Mouse (Mus musculus) thymus, postnatal 25 days (tissue): ENCODE data around the gene Borcs5.

ENCODE experiments used
- DNase-seq: peaks from one replicate; pipeline ENCODE4 v3.0.0; 2022

Borcs5 gene

DNA sequence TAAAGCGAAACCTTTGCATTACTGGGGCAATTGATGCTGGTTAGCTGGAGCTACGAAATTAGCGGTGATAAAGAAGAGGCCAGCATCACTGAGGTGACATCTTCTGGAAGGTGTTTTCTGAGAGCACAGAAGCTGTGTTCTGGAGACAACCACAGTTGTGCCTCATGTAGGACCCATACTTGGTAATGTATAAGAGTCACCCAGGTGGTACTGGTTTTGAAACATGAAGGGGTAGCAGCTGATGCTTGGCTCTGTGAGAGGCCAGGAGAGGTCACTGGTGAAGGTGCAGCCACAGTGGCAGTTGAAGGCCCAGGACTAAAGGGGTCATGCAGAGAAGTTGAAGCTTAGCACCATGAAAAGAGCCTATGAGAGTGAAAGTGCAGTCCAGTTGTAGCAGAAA, at the start of gene Borcs5:
Gene Borcs5 (plus strand): TSS at position 301 of the 400 bp plus-strand sequence.
- DNase-seq = no peak

DNA sequence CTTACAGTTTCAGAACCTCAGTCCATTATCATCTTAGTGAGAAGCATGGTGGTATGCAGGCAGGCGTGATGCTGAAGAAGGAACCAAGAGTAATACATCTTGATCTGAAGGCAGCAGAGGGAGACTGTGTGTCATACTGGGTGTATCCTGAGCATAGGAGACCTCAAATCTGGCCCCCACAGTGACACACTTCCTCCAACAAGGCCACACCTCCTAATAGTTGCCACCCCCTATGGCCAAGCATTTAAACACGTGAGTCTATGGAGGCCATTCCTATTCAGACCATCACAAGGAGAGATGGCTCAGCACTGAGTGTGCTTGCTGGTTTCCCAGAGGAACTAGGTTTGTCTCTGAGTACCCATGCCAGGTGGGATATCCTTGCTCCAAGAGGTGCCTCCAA, 47.7 kb upstream of the Borcs5 start:
- DNase-seq = no peak

DNA sequence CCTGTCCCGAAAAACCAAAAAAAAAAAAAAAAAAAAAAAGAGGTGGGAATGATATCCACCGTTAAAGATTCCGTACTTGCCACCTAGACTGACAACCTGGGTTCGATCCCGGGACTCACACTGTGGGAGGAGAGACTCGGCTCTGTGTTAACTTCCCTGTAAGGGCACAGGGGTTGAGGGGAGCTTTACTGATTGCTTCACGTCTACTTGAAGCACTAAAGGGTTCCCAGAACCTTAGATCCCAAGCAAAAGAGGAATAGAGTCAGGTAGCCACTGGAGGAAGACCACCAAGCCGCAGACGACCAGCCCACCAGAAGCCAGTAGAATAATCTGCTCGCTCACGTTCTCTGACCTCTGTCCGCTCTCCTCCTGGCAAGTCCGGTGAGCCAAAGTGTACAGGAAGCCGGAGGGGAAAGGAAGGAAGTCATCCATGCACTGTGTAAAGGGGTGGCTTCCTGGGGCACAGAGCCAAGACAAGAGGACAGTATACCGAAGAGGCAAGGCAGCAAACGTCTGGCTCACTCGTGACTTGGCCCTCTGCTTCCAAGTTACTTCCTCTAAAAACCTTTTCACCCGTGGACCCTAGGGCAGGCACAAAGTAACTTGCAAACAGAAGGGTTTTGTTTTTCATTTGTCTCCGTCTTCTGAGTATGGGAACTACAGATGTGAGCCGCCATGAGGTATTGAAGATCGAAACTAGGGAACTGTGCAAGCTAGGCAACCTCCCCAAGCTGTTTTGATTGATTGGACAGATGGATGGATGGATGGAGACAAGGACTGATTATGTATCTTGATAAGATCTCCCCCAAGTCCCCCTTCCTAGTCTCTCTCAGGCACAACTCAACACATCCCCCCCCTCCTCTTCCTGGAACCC, 44.5 kb upstream of the Borcs5 start:
- peak; percentile 8 for DNase-seq

DNA sequence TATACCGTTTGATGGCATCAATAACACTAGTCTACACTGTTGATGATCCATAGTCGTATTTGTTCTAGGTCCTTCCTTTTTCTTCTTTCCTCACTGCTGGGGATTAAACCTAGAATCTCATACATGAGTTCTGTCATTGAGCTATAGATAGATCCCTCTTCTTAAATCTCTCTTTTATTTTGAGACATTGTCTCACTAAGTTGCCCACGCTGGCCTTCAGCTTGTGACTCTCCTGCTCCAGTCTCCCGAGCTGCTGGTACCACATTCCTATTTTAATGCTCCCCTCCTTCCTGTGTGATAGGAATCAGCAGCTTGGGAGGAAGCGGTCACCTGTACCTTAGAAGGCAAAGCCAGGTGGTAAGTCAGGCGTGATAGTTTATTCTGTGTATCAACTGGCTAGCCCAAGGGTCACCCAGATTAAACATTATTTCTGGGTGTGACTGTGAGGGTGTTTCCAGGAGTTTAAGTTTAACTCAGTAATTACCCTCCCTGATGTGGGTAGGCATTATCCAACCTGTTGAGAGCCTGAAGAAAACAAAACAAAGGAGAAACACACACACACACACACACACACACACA, 41.6 kb upstream of the Borcs5 start:
- no peak for DNase-seq

DNA sequence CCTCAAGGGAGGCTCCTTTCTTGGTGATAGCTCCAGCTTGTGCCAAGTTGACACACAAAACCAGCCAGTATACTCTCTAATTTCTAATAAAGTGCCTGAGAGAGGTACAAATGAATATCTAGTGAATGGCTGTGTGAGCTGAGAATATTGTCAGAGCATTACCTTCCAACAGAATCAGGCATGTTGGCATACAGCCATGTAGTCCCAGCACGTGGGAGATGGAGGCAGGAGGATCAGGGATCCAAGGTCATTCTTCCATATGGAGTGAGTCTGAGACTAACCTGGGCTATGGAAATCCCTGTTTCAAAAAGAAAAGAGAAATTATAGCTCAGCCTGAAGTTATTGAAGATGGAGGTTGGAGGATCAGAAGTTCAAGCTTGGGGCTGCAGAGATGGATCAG, 40.1 kb upstream of the Borcs5 start:
- DNase-seq = no peak

GRCm38 (mm10) chr6:134601130-134601529, 38.2 kb upstream of the Borcs5 start:
- no peak for DNase-seq

DNA sequence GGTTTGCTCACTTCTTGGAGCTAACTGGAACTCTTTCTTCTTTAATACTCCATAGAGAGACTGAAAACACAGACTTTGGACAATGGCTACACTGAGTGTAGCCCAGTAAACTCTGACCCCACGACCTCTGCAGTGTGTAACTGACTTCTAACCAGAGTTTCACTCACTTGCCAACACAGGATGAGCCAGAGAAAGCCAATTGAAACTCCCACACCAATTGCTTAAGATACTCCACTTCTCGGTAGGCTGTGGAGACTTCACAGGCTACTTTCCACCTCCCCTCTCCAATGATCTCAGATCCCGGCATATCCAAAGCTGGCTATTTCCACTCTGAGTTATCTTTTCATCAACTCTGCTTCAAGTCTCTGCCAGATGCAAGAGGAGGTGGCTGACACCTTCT, 37.5 kb upstream of the Borcs5 start:
- no peak for DNase-seq

- no peak for DNase-seq
Observed at GRCm38 (mm10) chr6:134602371-134603003, 36.8 kb upstream of the Borcs5 start.

GRCm38 (mm10) chr6:134605196-134605595, 34.1 kb upstream of the Borcs5 start:
- no peak for DNase-seq

DNA sequence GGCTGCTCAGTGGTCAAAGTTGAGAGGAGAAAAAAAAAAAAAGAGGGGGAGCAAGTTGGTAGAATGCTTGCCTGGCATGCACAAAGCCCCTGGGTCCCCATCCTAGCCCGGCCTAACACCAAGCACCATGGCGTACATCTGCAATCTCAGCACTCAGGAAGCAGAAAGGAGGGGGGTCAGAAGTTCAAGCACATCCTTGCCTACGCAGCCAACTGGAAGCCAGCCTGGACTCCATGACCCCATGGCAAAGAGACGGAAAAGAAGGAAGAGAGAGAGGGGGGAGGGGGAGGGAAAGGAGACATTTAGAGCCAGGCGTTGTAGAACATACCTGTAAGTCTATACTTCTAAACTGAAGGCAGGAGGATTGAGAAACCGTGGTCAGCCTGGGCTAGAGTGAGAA, 32.8 kb upstream of the Borcs5 start:
- DNase-seq = no peak

- DNase-seq = peak; percentile 6
Observed at GRCm38 (mm10) chr6:134606949-134607746, 32.2 kb upstream of the Borcs5 start.

- DNase-seq = no peak
Observed at GRCm38 (mm10) chr6:134610380-134610779, 28.9 kb upstream of the Borcs5 start.

DNA sequence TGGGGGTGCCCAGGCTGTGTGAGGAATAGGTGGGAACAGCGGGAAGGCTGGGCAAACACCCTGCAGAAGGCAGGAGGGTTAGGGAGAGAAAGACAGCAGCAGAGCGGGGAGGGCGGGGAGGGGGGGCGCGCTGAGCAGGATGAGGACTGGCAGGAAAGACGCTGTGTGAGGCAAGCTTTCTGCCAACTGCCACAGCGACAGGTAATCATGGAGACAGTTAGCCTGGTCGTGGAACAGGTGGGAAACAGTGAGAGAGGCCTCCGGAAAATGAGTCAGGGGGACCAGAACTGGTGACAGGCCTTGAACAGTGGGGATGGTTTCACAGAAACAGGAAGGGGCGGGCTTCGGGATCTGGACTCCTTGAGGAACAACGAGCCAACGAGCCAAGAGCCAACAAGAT, 27.4 kb upstream of the Borcs5 start:
- DNase-seq = no peak

DNA sequence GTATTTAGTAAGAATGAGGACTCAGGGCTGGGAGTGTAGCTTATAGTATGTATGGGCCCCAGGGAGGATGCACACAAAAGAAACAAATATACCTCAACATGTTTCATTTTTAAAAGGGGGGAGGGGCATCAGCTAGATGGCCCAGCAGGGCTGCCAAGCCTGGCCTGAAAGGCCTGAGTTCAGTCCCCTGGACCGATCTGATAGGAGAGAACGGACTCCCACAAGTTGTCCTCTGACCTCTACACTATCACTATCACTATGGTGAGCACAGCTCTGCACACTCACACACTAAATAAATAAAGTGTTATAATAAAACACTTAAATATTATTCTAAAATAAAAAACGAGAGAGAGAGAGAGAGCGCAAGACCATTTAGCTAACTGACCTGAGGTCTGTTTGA, 25.0 kb upstream of the Borcs5 start:
- no peak for DNase-seq

- DNase-seq = peak; percentile 79
Observed at GRCm38 (mm10) chr6:134614723-134615648, 24.3 kb upstream of the Borcs5 start.

DNA sequence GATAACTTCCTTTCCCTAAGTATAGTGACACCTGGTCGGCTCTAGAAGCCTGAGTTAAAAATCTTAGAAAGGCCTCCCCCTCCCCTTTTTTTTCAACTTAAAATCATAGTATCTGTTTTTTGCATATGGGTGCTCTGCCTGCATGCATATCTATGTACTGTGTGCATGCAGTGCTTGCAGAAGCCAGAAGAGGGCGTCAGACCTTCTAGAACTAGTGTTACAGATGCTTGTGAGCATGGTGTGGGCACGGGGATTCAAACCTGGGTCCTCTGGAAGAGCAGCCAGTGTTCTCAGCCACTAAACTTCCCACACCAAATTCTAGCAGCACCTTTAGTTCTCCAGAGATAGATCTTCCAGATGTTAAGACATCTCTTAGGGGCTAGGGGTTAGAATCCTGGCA, 21.7 kb upstream of the Borcs5 start:
- no peak for DNase-seq

GRCm38 (mm10) chr6:134620129-134620528, 19.2 kb upstream of the Borcs5 start:
- DNase-seq = no peak

GRCm38 (mm10) chr6:134620846-134621551, 18.3 kb upstream of the Borcs5 start:
- peak; percentile 41 for DNase-seq

DNA sequence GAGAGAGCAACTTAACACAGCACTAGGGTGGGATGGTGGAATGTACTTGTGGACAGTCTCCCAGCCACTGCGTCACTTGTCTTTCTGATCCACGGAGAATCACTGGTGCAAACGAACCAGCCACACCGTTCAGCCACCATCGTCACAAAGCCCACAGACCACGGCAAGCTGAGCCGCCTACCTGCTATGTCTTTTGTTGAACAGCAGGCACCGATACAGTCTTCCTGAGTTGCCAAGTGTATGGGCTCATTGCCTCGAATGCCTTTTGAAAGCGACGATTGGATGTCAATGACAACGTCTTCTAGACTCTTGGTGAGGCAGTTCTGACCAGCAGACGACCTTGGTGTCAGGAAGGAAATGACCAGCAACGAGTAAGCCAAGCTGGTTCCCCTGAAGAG, 17.8 kb upstream of the Borcs5 start:
- no peak for DNase-seq

DNA sequence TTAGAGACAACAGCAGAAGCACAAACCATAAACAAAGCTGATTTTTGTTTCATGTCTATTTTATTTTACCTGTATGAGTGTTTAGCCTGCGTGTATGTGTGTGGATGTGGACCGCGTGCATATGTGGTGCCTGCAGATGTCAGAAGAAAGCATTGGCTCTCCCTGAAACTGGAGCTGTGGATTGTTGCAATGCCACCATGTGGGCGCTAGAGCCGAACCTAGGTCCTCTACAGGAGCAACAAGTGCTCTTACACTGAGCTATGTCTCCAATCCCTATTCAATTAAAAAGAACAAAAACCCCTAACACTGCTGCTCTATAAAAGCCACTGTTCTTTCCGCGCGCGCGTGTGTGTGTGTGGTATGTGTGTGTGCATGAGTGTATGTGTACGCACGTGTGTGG, 13.9 kb upstream of the Borcs5 start:
- no peak for DNase-seq

DNA sequence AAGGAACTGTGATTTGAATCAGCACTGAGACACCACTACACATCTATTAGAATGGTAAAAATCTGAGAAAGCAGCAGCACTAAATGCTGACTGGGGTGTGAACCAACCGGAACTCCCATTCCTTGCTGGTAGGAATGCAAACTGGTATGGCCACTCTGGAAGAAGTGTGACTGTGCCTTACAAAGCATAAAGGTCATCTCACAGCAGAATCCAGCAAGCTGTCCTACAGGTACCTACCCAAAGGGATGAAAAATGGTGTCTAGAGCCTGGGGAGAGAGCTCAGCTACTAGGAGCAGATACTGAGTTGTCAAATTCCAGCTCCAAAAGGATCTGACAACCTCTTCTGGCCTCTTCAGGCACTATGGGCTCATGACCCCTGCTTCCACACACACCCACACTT, 12.7 kb upstream of the Borcs5 start:
- DNase-seq = no peak
